Mouse (Mus musculus): ENCODE measurements around the gene Dnhd1.

DNA sequence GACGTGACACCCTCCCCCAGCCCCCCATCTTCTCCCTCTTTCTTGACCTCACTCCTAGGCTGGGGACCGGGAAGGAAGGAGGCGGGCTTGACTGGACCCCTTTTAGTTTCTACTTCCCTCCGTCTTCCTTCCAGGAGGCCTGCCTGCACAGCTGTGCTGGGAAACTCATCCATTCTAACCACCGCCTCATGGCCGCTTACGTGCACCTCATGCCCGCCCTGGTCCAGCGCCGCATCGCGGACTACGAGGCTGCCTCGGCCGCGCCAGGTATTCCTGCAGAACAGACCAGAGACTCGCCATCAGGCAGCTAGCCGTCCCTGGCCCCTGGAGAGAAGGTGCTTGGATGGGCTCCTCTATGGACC, 9.8 kb upstream of the Dnhd1 start:
- TF ChIP-seq POLR2AphosphoS5 (IDR thresholded peaks at IDR 0.05; ENCODE audit: insufficient replicate concordance, low read depth, low read length), result no peak
- no peak for TF ChIP-seq CTCF (IDR thresholded peaks at IDR 0.05; ENCODE audit: low read depth, low read length)
- TF ChIP-seq GATA1 (IDR thresholded peaks at IDR 0.05; ENCODE audit: borderline replicate concordance, low read length), result no peak
- no peak for TF ChIP-seq TAL1 (conservative IDR thresholded peaks at IDR 0.05; ENCODE audit: low read depth, low read length)

All from G1E (cell line).